Mouse (Mus musculus) layer of hippocampus, adult 9-10 months (tissue): ENCODE data around the gene Rcsd1.

ENCODE experiments used
- DNase-seq: peaks from one replicate; pipeline ENCODE4 v3.0.0; 2022; ENCODE audit warnings: low spot score

Rcsd1 gene

GRCm38 (mm10) chr1:165709629-165710256 is at the start of gene Rcsd1:
Gene Rcsd1 (minus strand): TSS chr1:165709757.
- no peak for DNase-seq

- DNase-seq = no peak
These were observed 45.6 kb upstream of the Rcsd1 start for GRCm38 (mm10) chr1:165755194-165755593.

- no peak for DNase-seq
These were observed 44.6 kb upstream of the Rcsd1 start for GRCm38 (mm10) chr1:165754205-165754604.

- no peak for DNase-seq
These were observed 42.3 kb upstream of the Rcsd1 start for GRCm38 (mm10) chr1:165751838-165752237.

GRCm38 (mm10) chr1:165751142-165751541 is 41.6 kb upstream of the Rcsd1 start:
- DNase-seq = no peak

GRCm38 (mm10) chr1:165748053-165748452 is 38.5 kb upstream of the Rcsd1 start:
- DNase-seq = no peak

GRCm38 (mm10) chr1:165741989-165742388 is 32.4 kb upstream of the Rcsd1 start:
- DNase-seq = no peak

- no peak for DNase-seq
These were observed 29.4 kb upstream of the Rcsd1 start for GRCm38 (mm10) chr1:165738985-165739384.

- DNase-seq = no peak
These were observed 28.3 kb upstream of the Rcsd1 start for GRCm38 (mm10) chr1:165737867-165738266.

- DNase-seq = no peak
These were observed 27.9 kb upstream of the Rcsd1 start for GRCm38 (mm10) chr1:165737451-165737850.

GRCm38 (mm10) chr1:165735826-165736818 is 26.6 kb upstream of the Rcsd1 start:
- peak; percentile 81 for DNase-seq

- DNase-seq = no peak
These were observed 25.3 kb upstream of the Rcsd1 start for GRCm38 (mm10) chr1:165734840-165735239.

- no peak for DNase-seq
These were observed 22.0 kb upstream of the Rcsd1 start for GRCm38 (mm10) chr1:165731553-165731952.

- DNase-seq = no peak
These were observed 20.6 kb upstream of the Rcsd1 start for GRCm38 (mm10) chr1:165730129-165730528.

- DNase-seq = no peak
These were observed 18.6 kb upstream of the Rcsd1 start for GRCm38 (mm10) chr1:165728057-165728639.

- DNase-seq = no peak
These were observed 17.4 kb upstream of the Rcsd1 start for GRCm38 (mm10) chr1:165726986-165727385.

GRCm38 (mm10) chr1:165725039-165725644 is 15.6 kb upstream of the Rcsd1 start:
- DNase-seq = no peak

GRCm38 (mm10) chr1:165724219-165725033 is 14.9 kb upstream of the Rcsd1 start:
- DNase-seq = no peak

GRCm38 (mm10) chr1:165722531-165723123 is 13.1 kb upstream of the Rcsd1 start:
- DNase-seq = no peak

GRCm38 (mm10) chr1:165718543-165719105 is 9.1 kb upstream of the Rcsd1 start:
- no peak for DNase-seq
